Mouse (Mus musculus) MEL (cell line): Measurements from ENCODE around the gene Shh.

Experiments
- GATA1 ChIP-seq: IDR thresholded peaks from 2 replicates; pipeline ENCODE4 v1.6.1; 2011; ENCODE audit warnings: low read depth, low read length, improper control_type of control experiment
- MAX ChIP-seq: IDR thresholded peaks from 2 replicates; pipeline ENCODE4 v1.6.1; 2011; ENCODE audit warnings: low read length, improper control_type of control experiment
- MYC ChIP-seq: IDR thresholded peaks from 2 replicates; pipeline ENCODE4 v1.6.1; 2011; ENCODE audit warnings: low read depth, mild to moderate bottlenecking, low read length, improper control_type of control experiment, moderate library complexity
- USF2 ChIP-seq, 2 experiments: IDR thresholded peaks; 2 replicates each; pipeline ENCODE4 v1.6.1; 2011 to 2012; ENCODE audit warnings: improper control_type of control experiment in 2 of 2, low read length in 2 of 2, borderline replicate concordance in 1 of 2, inconsistent platforms in 1 of 2, low read depth in 1 of 2, mild to moderate bottlenecking in 1 of 2; ENCODE audit not compliant: insufficient read depth in 1 of 2
- ZKSCAN1 ChIP-seq: IDR thresholded peaks from 2 replicates; pipeline ENCODE4 v1.6.1; 2012; ENCODE audit warnings: low read depth, mild to moderate bottlenecking, inconsistent platforms, low read length, improper control_type of control experiment, moderate library complexity

DNA sequence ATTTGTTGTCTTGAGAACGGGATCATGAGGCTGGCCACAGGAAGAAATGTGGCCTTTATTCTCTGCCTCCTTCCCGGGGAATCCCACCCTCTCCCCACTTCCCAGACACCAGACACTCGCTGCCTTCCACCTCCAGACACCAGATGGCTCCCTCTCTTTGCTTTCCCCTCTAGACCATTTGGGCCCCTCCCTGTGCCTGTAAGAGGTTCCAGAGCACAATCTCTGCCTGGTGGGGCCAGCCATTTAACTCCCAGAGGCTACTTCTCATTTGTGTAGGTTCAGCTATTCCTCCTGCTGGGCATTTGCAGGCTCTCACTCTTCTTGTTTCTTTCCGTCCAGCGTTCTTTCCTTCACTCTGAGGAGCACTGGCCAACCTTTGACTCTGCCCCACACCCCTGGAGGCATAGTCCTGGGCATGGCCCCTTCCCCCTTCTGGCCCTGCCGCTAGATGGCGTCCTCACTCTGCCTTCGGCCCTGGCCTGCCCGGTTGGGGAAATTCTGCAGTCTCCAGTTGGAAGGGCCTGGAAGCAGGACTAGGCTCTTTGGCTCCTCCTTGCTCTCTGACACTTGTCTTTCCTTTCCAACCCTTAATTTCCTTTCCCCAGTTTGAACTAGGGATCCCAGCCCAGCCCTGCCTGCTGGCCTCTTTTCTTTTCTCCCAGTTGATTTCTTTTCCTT is 2.6 kb upstream of the Shh start:
- no peak for TF ChIP-seq USF2 (IDR thresholded peaks at IDR 0.05; ENCODE audit: borderline replicate concordance in 1 of 2, insufficient read depth in 1 of 2, low read depth in 1 of 2, low read length in 2 of 2)
- TF ChIP-seq MYC: no peak
- TF ChIP-seq GATA1: no peak
- no peak for TF ChIP-seq MAX
- TF ChIP-seq ZKSCAN1: no peak
